Mouse (Mus musculus) Muller cell, postnatal 12 days (primary cell): ENCODE measurements around the gene Gm17657.
"Not testable (repeated sequence)": the region's sequence is repeated elsewhere in the genome, so short reads cannot be mapped to it uniquely, and the experiment has no call there.

Source experiments
- DNase-seq: peaks from one replicate; pipeline ENCODE4 v3.0.0-alpha.2; 2015; ENCODE audit errors: inconsistent ontology term

Gm17657 gene

DNA sequence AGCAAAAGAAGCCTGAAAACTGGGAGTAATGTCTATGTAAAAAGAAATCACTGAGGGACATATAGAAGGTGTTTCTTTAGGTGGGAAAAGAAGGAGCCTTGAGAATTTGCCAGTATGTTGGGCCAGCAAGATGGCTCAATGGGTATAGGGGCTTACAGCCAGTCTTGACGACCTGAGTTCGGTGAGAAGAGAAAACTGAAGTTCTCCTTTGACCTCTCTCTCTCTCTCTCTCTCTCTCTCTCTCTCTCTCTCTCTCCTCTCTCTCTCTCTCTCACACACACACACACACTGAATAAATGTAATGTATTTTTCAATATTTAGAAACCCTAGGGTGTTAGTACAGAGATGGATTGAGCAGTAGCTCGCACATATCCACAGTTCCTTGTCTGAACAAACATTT is 944 bp downstream of the Gm17657 start:
- DNase-seq = no peak

DNA sequence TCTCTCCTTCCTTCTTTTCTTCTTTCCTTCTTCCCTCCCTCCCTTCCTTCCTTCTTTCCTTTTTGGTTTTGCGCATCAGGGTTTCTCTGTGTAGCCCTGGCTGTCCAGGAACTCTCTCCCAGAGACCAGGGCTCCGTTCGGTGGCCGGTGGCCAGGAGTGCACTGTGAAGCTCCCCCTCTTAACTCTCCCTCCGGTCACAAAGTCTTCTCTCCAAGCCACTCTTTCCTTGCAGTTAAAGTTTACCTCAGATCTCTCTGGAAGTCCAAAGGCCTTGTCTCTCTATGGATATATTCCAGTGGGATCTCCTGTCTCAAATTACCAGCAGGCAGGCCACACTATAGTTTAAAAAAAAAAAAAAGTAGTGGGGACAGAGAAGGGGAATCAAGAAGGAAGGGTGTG is 4.2 kb downstream of the Gm17657 start:
- DNase-seq = no peak

DNA sequence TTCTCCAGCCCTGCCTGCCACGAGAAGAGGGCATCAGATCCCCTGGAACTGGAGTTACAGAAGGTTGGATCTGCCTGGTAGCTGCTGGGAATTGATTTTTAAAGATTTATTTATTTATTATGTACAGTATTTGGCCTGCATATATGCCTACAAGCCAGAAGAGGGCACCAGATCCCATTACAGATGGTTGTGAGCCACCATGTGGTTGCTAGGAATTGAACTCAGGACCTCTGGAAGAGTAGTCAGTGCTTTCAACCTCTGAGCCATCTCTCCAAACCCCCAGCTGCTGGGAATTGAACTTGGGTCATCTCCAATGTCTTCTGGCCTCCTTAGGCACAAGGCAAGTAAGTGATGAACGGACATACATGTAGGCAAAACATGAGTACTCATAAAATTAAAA is 5.4 kb downstream of the Gm17657 start:
- DNase-seq = no peak

DNA sequence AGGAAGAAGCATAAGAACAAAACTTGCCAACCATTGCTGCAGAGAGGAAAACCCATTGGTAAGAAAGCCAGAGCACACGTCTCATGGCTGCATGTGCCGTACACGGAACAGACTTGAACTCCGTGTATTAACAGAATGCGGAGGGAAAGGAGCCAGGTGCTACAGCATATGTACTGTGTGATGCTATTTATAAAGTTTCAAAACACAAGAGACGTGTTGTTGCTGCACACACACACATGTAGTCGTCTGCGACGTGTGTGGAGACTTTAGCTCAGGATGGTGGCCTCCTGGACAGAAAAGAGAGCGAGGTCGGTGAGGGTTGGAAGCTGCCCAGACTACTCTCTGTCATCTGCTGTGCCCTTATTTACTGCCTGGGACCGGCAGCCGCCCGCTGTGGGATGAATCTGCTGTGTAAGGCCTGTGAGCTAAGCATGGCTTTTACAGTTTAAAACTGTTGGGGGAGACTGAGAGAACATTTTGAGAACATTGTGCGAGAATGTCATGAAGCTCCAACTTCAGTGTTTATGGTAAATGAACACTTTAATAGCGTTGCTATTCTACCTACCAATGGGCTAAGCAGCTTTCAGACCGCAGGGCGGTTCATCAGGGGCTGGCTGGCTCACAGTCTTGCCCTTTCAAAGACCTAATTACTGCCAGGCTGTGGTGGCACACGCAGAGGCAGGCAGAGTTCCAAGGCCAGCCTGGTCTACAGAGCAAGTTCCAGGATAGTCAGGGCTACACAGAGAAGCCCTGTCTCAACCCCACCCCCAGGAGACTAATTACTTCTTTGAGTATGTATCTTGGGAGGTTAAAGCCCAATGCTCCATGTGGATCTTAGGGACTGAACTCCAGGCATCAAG is 6.4 kb downstream of the Gm17657 start:
- DNase-seq = no peak

DNA sequence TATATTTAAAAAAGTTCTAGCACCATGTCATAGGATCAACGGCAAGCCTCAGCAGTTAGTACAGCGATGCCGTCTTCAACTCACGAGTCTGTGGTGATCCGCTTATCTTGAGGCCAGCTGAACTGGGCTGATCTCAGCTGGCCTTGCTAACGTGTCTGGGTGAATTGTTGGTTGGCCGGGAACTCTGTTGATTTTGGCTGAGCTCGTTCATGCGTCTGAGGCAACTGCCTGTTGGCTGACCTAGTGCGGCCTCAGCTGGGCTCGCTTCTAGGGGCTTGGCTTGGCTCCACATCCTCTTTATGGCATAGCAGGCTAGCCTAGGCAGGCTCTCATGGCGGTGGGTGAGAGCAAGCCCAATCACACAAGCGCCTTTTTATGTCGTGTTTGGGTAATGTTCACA is 8.0 kb downstream of the Gm17657 start:
- DNase-seq = peak; percentile 64

DNA sequence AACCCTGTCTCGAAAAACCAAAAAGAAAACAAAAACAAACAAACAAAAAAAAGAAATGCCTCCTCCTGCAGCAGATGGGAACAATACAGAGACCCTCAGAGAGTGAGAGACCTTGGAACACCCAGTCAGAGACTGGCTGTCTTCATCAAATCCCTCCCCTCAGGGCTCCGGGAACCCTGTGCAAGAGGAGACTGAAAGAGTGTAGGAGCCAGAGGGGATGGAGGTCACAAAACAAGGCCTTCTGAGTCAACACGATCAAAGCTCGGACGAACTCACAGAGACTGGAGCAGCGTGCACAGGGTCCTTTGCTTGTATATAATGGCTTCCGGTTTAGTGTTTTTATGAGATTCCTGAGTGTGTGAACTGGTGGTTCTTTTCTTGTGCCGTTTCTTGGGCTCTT is 9.0 kb downstream of the Gm17657 start:
- no peak for DNase-seq

DNA sequence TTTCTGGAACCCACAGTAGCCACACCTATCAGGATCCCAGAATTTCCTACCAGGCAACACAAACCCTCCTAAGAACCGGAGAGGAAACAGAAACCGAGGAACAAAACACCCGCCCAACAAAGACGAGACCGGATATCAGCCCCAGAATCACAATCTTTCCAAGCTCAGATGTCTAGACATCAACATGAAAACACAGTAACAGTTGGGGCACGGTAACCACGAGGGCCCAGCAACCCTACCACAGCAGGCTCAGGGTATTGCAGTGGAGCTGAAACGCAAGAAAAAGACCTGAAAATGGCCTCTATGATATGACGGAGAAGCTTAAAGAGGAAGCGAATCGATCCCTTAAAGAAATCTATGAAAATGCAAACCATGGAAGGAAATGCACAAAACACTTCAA is 15.6 kb downstream of the Gm17657 start:
- DNase-seq = no peak

DNA sequence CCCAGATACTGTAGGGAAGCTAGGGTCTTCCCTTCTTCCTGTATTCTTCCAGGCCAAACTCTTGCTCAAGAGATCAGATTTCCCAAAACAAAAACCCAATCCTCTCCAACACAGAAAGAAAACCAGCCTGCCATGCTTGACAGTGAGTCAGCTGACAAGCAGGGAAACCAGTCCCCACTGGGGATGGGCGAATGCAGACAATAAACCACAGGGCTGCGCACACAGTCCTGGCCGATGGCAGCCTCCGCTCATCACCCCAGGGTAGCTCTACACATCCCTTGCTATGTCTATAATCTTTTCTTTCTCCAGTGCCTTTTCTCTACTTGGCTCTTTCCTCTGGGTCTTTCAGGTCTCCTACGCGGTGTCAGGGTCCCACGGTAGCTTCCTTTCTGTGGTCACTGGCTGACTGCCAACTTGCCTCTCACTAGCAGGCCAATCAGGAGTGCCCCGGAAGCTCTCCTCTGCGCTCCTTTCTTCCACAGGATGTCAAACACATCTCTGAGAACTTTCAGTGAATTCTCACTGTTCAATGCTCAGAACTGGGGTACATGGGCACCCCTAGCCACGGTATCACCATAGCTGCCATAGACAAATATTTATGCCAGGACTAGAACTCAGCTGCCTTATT is 17.6 kb downstream of the Gm17657 start:
- DNase-seq = peak; percentile 31

DNA sequence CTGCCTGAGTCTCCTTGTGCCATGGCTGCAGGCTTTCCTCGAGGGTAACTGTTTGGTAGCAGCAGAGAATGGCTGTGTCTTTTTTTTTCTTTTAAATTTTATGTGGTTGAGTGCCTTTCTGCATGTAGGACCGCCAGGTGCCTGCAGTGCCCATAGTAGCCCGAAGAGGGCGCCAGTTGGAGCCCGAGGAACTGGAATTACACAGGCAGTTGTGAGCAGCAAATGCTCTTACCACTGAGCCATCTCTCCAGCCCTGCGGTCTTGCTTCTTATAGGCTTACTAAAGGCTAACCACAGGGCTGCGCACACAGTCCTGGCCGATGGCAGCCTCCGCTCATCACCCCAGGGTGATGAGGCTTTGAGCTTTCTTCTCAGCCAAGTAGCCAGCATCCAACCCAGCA is 18.2 kb downstream of the Gm17657 start:
- DNase-seq = no peak

DNA sequence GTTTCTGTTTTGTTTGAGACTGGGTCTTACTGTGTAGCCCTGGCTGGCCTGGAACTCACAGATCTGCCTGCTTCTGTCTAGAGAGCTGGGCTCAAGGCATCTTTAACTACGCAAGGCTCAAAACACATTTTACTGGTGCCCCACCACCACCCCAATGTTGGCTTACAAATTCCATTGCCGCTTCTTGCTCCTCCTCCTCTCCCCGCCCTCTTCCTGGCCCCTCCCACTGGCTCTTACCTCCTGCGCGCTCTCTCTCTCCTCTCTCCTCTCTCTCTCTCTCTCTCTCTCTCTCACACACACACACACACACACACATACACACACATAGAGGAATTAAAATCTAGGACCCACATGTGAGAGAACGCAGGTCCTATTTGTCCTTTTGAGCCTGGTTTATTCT is 18.9 kb downstream of the Gm17657 start:
- DNase-seq = no peak

DNA sequence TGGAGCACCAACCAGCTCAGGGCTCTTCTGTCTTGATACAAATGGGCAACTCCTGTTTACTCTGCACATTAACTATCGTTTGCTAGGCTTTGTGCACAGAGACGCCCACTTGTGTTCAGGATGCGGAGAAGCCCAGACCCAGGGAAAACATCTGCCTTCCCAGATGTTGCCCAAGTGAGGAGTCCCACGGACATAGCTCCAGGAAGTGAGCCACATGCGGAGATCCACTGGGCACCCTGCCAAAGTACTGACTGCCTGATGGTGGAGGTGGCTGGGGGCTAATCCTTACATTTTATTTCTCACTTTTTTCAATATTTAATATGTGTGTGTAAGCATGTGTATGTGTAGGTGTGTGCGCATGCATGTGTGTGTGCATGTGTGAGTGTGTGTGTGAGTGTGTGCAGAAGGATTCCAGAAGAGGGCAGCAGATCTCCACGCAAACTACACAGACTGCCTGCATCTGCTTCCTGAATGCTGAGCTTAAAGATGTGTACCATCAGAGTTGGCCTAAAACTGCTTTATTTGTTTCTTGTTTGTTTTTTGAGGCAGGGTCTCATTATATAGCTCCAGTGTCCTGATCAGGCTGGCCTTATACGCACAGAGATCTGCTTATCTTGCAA is 20.8 kb downstream of the Gm17657 start:
- no peak for DNase-seq

DNA sequence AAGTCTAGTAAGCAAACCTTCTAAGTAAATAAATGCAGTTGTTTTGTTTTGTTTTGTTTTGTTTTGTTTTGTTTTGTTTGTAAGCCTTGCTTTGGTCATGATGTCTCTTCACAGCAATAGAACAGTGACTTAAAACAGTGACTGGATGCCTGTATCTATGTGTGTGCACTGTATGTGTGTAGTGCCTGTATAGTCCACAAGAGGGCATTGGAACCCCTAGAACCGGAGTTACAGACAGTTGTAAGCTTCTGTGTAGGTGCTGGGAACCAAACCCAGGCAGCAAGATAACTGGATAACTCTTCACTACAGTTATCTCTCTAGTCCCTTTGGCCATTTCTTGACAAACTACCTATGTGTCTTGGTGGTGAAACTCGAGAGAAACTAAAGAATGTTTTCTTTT is 23.8 kb downstream of the Gm17657 start:
- no peak for DNase-seq

DNA sequence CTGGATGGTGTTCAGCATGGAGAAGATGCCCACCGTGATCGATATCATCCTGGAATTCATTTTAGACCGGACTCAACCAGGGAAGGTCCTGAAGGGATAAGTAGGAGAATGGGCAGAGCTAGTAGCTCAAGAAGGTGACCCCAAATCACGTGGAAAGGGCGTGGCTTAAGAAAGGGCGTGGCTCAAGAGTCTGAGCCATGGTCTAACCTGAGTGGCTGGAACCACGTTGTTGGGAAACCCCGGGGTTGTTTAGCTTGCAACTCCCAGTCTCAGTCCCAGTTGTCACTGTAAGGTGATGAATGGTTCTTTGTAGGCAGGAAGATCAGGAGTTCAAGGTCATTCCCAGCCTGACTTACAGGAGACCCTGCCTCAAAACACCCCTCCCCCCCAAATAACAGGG is 29.7 kb downstream of the Gm17657 start:
- DNase-seq = no peak

DNA sequence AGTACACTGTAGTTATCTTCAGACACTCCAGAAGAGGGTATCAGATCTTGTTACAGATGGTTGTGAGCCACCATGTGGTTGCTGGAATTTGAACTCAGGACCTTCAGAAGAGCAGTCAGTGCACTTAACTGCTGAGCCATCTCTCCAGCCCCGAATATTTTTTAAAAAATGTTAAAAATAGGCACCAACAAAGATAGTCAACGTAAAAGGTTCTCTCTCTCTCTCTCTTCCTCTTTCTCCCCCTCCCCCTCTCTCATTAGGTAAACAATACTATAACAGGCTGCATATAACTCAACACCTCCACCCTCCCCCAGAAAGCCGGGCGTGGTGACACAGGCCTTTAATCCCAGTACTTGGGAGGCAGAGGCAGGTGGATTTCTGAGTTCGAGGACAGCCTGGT is 30.8 kb downstream of the Gm17657 start:
- not testable (repeated sequence) for DNase-seq

DNA sequence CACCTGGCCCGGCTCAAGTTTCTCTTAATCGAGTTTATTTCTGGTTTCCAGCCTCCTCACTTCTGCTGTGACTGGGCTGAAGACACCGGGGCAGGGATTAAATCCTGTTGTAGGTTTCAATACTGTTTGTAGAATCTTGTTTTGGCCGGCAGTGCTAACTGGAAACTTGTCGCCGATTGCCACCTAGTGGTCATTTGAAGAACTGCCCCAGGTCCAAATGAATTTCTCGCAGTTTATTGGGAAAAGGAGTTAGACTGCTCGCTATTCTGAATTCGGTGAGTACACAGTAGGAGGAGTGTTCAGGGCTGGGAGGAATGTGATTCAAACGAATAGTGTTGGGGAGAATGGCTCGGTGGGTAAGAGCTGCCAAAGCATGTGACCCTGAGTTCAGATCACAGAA is 35.0 kb downstream of the Gm17657 start:
- peak; percentile 74 for DNase-seq

DNA sequence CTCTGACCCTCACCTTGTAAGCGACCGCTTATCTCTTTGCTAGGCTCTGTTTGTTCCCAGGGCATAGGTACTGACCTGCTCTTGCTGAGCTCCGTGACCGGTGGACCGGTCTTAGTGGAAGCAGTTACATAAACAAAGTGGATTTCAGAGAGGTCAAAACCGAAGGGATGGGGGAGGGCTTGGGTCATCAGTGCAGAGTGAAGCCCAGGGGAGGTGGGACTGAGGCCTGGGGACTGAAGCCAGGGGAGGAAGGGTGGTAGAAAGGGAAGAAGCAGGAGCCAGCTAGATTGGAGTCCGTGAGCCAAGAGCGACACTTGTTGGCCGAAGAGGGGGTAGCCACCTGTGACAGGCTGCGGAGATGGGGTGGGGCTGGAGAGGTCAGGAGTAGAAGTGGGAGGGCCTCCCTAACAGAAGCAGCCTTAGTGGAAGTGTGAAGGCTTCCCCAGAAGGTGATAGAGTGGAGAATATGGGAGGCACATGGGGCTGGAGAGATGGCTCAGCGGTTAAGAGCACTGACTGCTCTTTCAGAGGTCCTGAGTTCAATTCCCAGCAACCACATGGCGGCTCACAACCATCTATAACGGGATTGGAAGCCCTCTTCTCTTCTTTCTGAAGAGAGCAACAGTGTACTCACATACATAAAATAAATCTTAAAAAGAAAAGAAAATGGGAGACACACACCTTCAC is 36.3 kb downstream of the Gm17657 start:
- DNase-seq = peak; percentile 73

DNA sequence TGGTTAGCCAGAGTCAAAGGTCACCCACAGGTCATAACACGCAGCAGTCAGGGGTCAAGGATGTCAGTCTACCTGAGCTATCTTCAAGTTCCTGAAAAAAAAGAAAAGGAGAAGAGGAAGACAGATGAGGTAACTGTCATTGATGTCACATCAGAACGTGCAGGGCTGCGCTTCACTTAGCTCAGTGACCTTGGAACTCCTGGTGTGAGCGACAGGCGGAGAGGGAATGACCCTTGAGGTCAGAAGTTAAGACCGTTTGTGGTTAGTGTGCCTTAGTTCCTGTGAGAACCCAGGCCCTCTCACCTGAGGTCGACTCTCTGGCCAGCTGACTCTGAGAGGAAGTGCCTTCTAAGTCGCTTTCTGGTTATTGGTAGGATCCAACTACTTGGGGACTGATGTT is 38.7 kb downstream of the Gm17657 start:
- no peak for DNase-seq

DNA sequence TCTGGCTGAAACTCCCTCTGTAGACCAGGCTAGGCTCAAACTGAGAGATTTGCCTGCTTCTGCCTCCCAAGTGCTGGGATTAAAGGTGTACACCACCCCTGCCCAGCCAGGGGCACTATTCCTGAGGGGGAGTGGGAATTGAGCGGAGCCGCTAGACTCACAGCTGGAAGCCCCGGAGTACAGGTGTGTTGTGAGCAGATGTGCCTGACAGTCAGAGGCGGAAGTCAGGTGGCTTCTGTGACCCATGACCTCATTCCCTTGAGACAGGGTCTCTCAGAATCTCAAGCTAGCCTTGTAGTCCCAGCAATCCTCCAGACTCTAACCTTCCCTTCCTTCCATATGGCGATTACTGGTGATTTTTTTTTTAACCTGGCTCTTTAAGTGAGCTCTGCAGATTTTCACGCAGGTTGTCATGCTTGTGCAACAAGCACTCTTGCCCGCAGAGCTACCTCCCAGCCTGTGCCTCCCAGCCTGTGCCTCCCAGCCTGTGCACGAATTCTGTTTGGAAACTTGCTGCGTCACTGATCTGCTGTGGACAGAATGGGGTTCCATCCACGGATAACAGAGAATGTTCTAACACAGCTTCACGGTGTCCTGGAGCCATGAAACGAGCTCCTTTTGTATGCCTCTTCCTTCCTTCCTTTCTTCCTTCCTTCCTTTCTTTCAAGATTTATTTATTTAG is 40.4 kb downstream of the Gm17657 start:
- no peak for DNase-seq

DNA sequence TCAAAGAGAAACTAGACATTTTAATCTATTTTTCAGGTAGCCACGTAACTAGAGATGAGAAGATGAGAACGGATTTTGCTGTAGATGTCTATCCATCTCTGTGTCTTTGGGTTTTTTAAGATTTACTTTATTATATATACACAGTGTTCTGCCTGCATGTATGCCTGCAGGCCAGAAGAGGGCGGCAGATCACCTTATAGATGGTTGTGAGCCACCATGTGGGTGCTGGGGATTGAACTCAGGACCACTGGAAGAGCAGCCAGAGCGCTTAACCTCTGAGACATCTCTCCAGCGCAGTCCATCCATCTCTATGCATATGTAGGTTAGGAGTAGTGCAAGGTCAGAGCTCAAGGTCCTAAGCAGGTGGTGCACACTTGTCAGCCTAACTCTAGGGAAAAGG is 45.7 kb downstream of the Gm17657 start:
- no peak for DNase-seq

DNA sequence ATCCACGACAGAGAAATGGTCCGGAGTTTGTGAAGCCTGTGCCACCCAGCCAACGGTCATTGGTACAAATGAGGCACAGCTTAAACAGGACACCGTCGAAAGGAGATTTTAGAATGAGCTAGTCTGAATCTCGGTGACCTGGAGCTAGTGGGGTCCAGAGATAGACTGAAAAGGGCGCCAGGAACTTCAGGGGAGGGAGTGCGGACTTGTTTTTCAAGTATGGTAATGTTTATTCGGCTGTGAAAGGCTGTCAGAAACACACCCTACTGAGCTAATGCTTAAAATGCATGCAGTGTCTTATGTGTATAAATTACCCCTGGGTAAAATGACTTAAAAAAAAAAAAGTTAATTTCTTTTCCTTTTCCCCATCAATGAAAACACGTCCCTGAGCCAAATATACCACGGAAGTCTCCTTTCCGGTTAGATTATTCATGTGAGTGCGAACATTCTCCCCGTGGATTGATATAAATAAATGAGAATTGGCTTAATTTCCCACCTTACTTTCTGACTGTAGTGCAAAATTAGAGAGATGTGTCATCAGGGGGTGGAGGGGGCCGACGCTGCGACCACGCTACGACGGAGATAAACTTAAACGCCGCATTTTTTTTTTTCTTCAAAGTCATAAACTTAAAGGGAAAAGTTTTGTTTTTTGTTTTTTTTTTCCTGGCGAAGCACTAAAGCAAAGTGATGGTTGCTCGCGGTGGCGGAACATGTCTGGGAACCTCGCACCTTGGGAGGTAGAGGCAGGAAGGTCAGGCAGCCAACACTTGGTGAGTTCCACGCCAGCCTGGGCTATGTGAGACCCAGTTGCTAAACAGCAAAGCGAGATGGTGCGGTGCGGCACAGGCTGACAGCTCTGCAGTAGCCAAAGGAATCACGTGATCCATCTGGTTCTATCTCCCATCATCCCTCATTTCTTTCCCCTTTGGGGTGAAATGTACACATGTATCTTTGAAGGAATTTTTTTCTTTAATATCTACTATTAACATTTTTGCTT is 46.5 kb downstream of the Gm17657 start:
- DNase-seq = no peak
